In genomic region chr7:4940068-4940479, GRCm38 (mm10) we compare ENCODE assay signal across 1 mouse cellular context.
A peak's percentile ranks its signal among the peaks of the same experiment; 100 is the strongest.
TF ChIP-seq lines count a peak whose summit lies in the region.

No protein-coding gene starts in this region.

TF ChIP-seq in MEL, 35 proteins besides CTCF, POLR2A, EP300 and RAD21:
- TF ChIP-seq HCFC1 (IDR thresholded peaks at IDR 0.05; ENCODE audit: low read depth, low read length), result no peak
- peak; percentile 65 for TF ChIP-seq ZC3H11A (IDR thresholded peaks at IDR 0.05; ENCODE audit: low read depth, low read length)
- TF ChIP-seq CHD2 (IDR thresholded peaks at IDR 0.05; ENCODE audit: low read length), result peak; percentile 69
- peak; percentile 80 for TF ChIP-seq SMC3 (IDR thresholded peaks at IDR 0.05; ENCODE audit: low read depth, low read length)
- no peak for TF ChIP-seq RCOR1 (IDR thresholded peaks at IDR 0.05; ENCODE audit: low read depth, low read length)
- TF ChIP-seq ELF1 (IDR thresholded peaks at IDR 0.05; ENCODE audit: low read depth, low read length), result no peak
TF ChIP-seq in MEL: peak in this region for 3.
